ENCODE assay signal across 20 mouse cellular contexts in the genomic region with DNA sequence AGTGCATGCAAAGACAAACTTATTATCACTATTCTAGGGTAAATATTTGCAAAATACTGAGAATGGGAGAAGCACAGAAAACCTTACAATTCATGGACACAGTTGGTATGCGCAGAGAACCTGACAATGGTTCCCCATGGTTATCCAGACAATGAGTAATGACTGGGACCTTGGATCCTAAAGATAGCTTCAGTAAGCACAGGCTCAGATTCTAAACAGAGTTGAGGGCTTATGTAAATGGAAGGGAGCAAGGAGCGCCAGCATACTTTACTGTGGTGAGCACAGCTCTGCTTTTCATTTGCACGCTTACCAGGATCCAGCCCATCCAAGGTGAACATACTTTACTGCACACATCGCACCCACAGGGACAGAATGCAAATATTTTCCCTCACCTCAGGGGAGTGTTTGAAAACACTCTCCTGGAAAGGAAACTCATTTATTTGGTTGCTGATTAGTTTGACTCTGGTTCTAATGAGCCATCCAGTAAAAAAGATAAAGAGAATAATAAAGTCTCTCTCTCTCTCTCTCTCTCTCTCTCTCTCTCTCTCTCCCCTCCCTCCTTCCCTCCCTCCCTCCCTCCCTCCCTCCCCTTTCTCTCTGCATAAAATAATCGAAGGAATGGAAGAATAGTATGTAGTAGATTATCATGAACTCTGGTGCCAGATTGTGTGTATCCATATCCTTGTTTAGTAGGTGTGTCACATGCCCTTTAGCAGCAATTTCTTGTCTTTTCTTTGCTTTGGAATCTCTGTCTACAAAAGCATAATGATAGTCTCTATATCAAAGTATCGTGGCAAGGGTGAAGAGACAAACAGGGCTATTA.
DNase-seq lines count a peak whose midpoint lies in the region; ATAC-seq lines count a peak whose summit lies in the region.
"Had no signal": no experiment of that assay in that cellular context is flagged by ENCODE, and none has a peak within 500 bp of the region (broad histone marks: within the 10 kb centered on the region; RNA-seq: fewer than 3 reads in every experiment).

No protein-coding gene starts in this region.

- H3K4me3 ChIP-seq in forebrain, embryonic 15.5 days: no peak overlapping the region
- no peak overlapping the region for H3K4me3 ChIP-seq in forebrain, embryonic 12.5 days (replicated peaks)
- no peak overlapping the region for H3K4me3 ChIP-seq in stomach, embryonic 15.5 days (replicated peaks)
- H3K4me3 ChIP-seq: embryonic facial prominence, embryonic 12.5 days; limb, embryonic 10.5 days had no signal

- no peaks in the 10 kb centered on the region for H3K9me3 ChIP-seq in forebrain, embryonic 15.5 days
- H3K9me3 ChIP-seq in forebrain, embryonic 12.5 days: no peaks in the 10 kb centered on the region
- H3K9me3 ChIP-seq in stomach, embryonic 15.5 days: no peaks in the 10 kb centered on the region
- H3K9me3 ChIP-seq: embryonic facial prominence, embryonic 12.5 days; limb, embryonic 10.5 days had no signal

- H3K27ac ChIP-seq in forebrain, embryonic 15.5 days (replicated peaks): no peak overlapping the region
- H3K27ac ChIP-seq in forebrain, embryonic 12.5 days: no peak overlapping the region
- H3K27ac ChIP-seq in stomach, embryonic 15.5 days: no peak overlapping the region
- H3K27ac ChIP-seq: embryonic facial prominence, embryonic 12.5 days; kidney, postnatal 0 days; limb, embryonic 10.5 days; macrophage had no signal

- H3K9ac ChIP-seq in forebrain, embryonic 15.5 days (replicated peaks): no peak overlapping the region
- no peak overlapping the region for H3K9ac ChIP-seq in forebrain, embryonic 12.5 days
- no peak overlapping the region for H3K9ac ChIP-seq in stomach, embryonic 15.5 days
- H3K9ac ChIP-seq: embryonic facial prominence, embryonic 12.5 days; forebrain, postnatal 0 days had no signal

- peak; percentile 51 for ATAC-seq in forebrain, embryonic 15.5 days (replicated peaks)
- ATAC-seq in forebrain, embryonic 12.5 days (ENCODE audit: low FRiP score): no peak
- peak; percentile 86 for ATAC-seq in stomach, embryonic 15.5 days (ENCODE audit: insufficient read depth, low FRiP score, low read depth)
- ATAC-seq in CD4-positive, CD25-positive, alpha-beta regulatory T cell, adult 4 months: no peak

- H3K36me3 ChIP-seq in forebrain, embryonic 15.5 days: no peaks in the 10 kb centered on the region
- no peaks in the 10 kb centered on the region for H3K36me3 ChIP-seq in forebrain, embryonic 12.5 days (replicated peaks)
- H3K36me3 ChIP-seq in stomach, embryonic 15.5 days: no peaks in the 10 kb centered on the region
- H3K36me3 ChIP-seq: embryonic facial prominence, embryonic 12.5 days; limb, embryonic 10.5 days had no signal

- 56% methylated on average over 6 of the region's 6 CpGs for WGBS in forebrain, embryonic 15.5 days
- WGBS in forebrain, embryonic 12.5 days: 75% methylated on average over 6 of the region's 6 CpGs
- 36% methylated on average over 6 of the region's 6 CpGs for WGBS in stomach, embryonic 15.5 days

- H3K27me3 ChIP-seq in forebrain, embryonic 15.5 days: no peaks in the 10 kb centered on the region
- no peaks in the 10 kb centered on the region for H3K27me3 ChIP-seq in forebrain, embryonic 12.5 days
- no peaks in the 10 kb centered on the region for H3K27me3 ChIP-seq in stomach, embryonic 15.5 days (replicated peaks)
- H3K27me3 ChIP-seq: CH12.LX; embryonic facial prominence, embryonic 12.5 days had no signal

- H3K4me2 ChIP-seq in forebrain, embryonic 15.5 days (replicated peaks): no peak overlapping the region
- H3K4me2 ChIP-seq in forebrain, embryonic 12.5 days: no peak overlapping the region
- H3K4me2 ChIP-seq in stomach, embryonic 15.5 days: no peak overlapping the region
- H3K4me2 ChIP-seq: embryonic facial prominence, embryonic 12.5 days; heart, embryonic 11.5 days had no signal

- peak; percentile 17 for DNase-seq in ES-CJ7 (ENCODE audit: low read depth, low spot score)
- DNase-seq in brain, adult 2 months (ENCODE audit: low read depth, low spot score): peak; percentile 20
- DNase-seq in layer of hippocampus, adult 9-11 months: no peak
- DNase-seq: adrenal gland, postnatal 10 days; gastrocnemius, postnatal 14 days; heart, adult 11 months; kidney, adult 2 months; liver; thymus, adult 2 months had no signal

- peaks cover 11% of the 10 kb centered on the region for H3K4me1 ChIP-seq in forebrain, embryonic 15.5 days
- no peaks in the 10 kb centered on the region for H3K4me1 ChIP-seq in forebrain, embryonic 12.5 days
- H3K4me1 ChIP-seq in stomach, embryonic 15.5 days: no peaks in the 10 kb centered on the region
- H3K4me1 ChIP-seq: embryonic facial prominence, embryonic 12.5 days; limb, embryonic 10.5 days had no signal

Comparison
In these comparisons a context has a peak if more than half of its experiments do, and no peak if none do; other contexts are left out.
1. ATAC-seq: peak in forebrain, embryonic 15.5 days (single experiment) and stomach, embryonic 15.5 days (single experiment); none in forebrain, embryonic 12.5 days (single experiment) and CD4-positive, CD25-positive, alpha-beta regulatory T cell, adult 4 months (single experiment).